Mouse (Mus musculus): ENCODE results near the gene Mylk4. TPM values are rescaled to one million over a fixed set of nuclear protein-coding genes. Genes with fewer than 3 reads are reported as not detected.

Gene Mylk4
- polyA plus RNA-seq, 1 experiment from 2014 or later, result 0.40 TPM

GRCm38 (mm10) chr13:32717709-32718108, 66.0 kb downstream of the Mylk4 start:
- DNase-seq (ENCODE audit: low spot score) (no peak), ATAC-seq (ENCODE audit: low FRiP score) (no peak)
- no peak overlapping the region for H3K9ac ChIP-seq (ENCODE audit: low read depth, low read length)
- H3K36me3 ChIP-seq (ENCODE audit: control insufficient read depth, insufficient read depth, low read length), result no peaks in the 10 kb centered on the region
- no peak overlapping the region for H3K4me3 ChIP-seq (ENCODE audit: low read depth, low read length)
- 85% methylated on average over 5 of the region's 5 CpGs for WGBS
- no peak overlapping the region for H3K27ac ChIP-seq (ENCODE audit: low read depth, low read length)
- no peak overlapping the region for H3K4me2 ChIP-seq (replicated peaks; ENCODE audit: low read depth, low read length)
- no peaks in the 10 kb centered on the region for H3K9me3 ChIP-seq (ENCODE audit: control insufficient read depth, low read length)
- H3K27me3 ChIP-seq (ENCODE audit: control insufficient read depth, insufficient read depth, low read length), result no peaks in the 10 kb centered on the region
- H3K4me1 ChIP-seq (replicated peaks; ENCODE audit: control insufficient read depth, insufficient read depth, low read length), result no peaks in the 10 kb centered on the region

GRCm38 (mm10) chr13:32712568-32712967, 71.2 kb downstream of the Mylk4 start:
- no peaks in the 10 kb centered on the region for H3K9me3 ChIP-seq (ENCODE audit: control insufficient read depth, low read length)
- H3K4me2 ChIP-seq (replicated peaks; ENCODE audit: low read depth, low read length), result no peak overlapping the region
- no peak overlapping the region for H3K9ac ChIP-seq (ENCODE audit: low read depth, low read length)
- WGBS, result 90% methylated on average over 3 of the region's 3 CpGs
- H3K27ac ChIP-seq (ENCODE audit: low read depth, low read length), result no peak overlapping the region
- DNase-seq (ENCODE audit: low spot score) (no peak), ATAC-seq (ENCODE audit: low FRiP score) (no peak)
- no peaks in the 10 kb centered on the region for H3K4me1 ChIP-seq (replicated peaks; ENCODE audit: control insufficient read depth, insufficient read depth, low read length)
- H3K36me3 ChIP-seq (ENCODE audit: control insufficient read depth, insufficient read depth, low read length), result no peaks in the 10 kb centered on the region
- H3K4me3 ChIP-seq (ENCODE audit: low read depth, low read length), result no peak overlapping the region
- no peaks in the 10 kb centered on the region for H3K27me3 ChIP-seq (ENCODE audit: control insufficient read depth, insufficient read depth, low read length)

DNA sequence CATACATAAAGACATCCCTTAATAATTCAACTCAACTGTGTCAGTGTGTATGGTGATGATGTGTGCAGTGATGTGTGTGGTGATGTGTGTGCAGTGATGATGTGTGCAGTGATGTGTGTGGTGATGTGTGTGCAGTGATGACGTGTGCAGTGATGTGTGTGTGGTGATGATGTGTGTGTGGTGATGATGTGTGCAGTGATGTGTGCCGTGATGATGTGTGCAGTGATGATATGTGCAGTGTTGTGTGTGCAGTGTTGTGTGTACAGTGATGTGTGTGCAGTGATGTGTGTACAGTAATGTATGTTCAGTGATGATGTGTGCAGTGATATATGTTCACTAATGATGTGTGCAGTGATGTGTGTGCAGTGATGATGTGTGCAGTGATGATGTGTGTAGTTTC, 75.9 kb downstream of the Mylk4 start:
- Histone ChIP-seq H3K9ac (ENCODE audit: low read depth, low read length) (no peak overlapping the region), H3K4me3 (ENCODE audit: low read depth, low read length) (no peak overlapping the region), H3K4me1 (replicated peaks; ENCODE audit: control insufficient read depth, insufficient read depth, low read length) (no peaks in the 10 kb centered on the region), H3K27ac (ENCODE audit: low read depth, low read length) (no peak overlapping the region), H3K27me3 (ENCODE audit: control insufficient read depth, insufficient read depth, low read length) (no peaks in the 10 kb centered on the region), H3K36me3 (ENCODE audit: control insufficient read depth, insufficient read depth, low read length) (no peaks in the 10 kb centered on the region), H3K4me2 (replicated peaks; ENCODE audit: low read depth, low read length) (no peak overlapping the region), H3K9me3 (ENCODE audit: control insufficient read depth, low read length) (no peaks in the 10 kb centered on the region)
- 91% methylated on average over 2 of the region's 2 CpGs for WGBS
- DNase-seq (ENCODE audit: low spot score), result no peak
- ATAC-seq (ENCODE audit: low FRiP score), result no peak

DNA sequence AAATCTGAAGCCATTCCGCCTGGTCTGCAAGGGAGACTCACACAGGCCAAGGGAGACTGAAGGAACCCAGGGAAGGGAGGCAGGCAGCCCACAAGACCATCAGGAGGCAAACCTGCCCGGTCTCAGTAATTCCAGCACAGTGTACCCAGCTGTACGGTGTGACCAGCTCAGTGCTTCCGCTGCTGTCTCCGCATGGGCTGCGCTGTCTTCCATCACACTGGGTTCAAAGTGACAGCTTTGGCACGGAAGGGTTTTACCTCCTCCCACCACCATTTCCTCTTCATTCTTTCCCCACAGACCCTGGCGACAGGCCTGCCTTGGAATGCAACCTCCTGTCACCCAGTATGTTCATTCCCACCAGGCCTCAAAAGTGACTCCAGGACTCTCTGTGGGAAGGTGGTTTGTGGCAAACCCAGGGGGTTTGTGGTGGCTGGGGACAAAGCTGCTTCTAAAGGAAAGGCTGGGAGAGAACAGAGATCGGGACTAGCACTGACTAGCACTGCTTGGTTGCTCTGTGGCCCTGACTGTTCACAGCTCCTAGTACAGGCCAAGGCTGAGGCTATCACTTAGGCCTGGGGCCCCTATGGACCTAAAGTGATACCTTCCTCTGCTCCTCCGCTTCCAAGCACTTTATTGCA, 77.0 kb downstream of the Mylk4 start:
- Histone ChIP-seq H3K27ac (ENCODE audit: low read depth, low read length) (no peak overlapping the region), H3K4me1 (replicated peaks; ENCODE audit: control insufficient read depth, insufficient read depth, low read length) (no peaks in the 10 kb centered on the region), H3K4me3 (ENCODE audit: low read depth, low read length) (no peak overlapping the region), H3K9ac (ENCODE audit: low read depth, low read length) (no peak overlapping the region), H3K27me3 (ENCODE audit: control insufficient read depth, insufficient read depth, low read length) (no peaks in the 10 kb centered on the region), H3K36me3 (ENCODE audit: control insufficient read depth, insufficient read depth, low read length) (no peaks in the 10 kb centered on the region), H3K9me3 (ENCODE audit: control insufficient read depth, low read length) (no peaks in the 10 kb centered on the region), H3K4me2 (replicated peaks; ENCODE audit: low read depth, low read length) (no peak overlapping the region)
- ATAC-seq (ENCODE audit: low FRiP score) (0 out of 2 replicates have a peak, but pooled peaks have one; percentile 38), DNase-seq (ENCODE audit: low spot score) (peak; percentile 9)
- 46% methylated on average over 10 of the region's 10 CpGs for WGBS

GRCm38 (mm10) chr13:32705315-32705714, 78.4 kb downstream of the Mylk4 start:
- H3K9ac ChIP-seq (ENCODE audit: low read depth, low read length), result no peak overlapping the region
- 58% methylated on average over 1 of the region's 1 CpGs for WGBS
- ATAC-seq (ENCODE audit: low FRiP score) (no peak), DNase-seq (ENCODE audit: low spot score) (no peak)
- no peak overlapping the region for H3K4me3 ChIP-seq (ENCODE audit: low read depth, low read length)
- no peaks in the 10 kb centered on the region for H3K27me3 ChIP-seq (ENCODE audit: control insufficient read depth, insufficient read depth, low read length)
- no peaks in the 10 kb centered on the region for H3K9me3 ChIP-seq (ENCODE audit: control insufficient read depth, low read length)
- no peaks in the 10 kb centered on the region for H3K36me3 ChIP-seq (ENCODE audit: control insufficient read depth, insufficient read depth, low read length)
- H3K4me1 ChIP-seq (replicated peaks; ENCODE audit: control insufficient read depth, insufficient read depth, low read length), result no peaks in the 10 kb centered on the region
- H3K27ac ChIP-seq (ENCODE audit: low read depth, low read length), result no peak overlapping the region
- no peak overlapping the region for H3K4me2 ChIP-seq (replicated peaks; ENCODE audit: low read depth, low read length)

GRCm38 (mm10) chr13:32704911-32705310, 78.8 kb downstream of the Mylk4 start:
- H3K36me3 ChIP-seq (ENCODE audit: control insufficient read depth, insufficient read depth, low read length), result no peaks in the 10 kb centered on the region
- no peak for ATAC-seq (ENCODE audit: low FRiP score)
- H3K4me1 ChIP-seq (replicated peaks; ENCODE audit: control insufficient read depth, insufficient read depth, low read length), result no peaks in the 10 kb centered on the region
- no peak overlapping the region for H3K4me3 ChIP-seq (ENCODE audit: low read depth, low read length)
- H3K9me3 ChIP-seq (ENCODE audit: control insufficient read depth, low read length), result no peaks in the 10 kb centered on the region
- peak; percentile 23 for DNase-seq (ENCODE audit: low spot score)
- H3K27ac ChIP-seq (ENCODE audit: low read depth, low read length), result no peak overlapping the region
- H3K4me2 ChIP-seq (replicated peaks; ENCODE audit: low read depth, low read length), result no peak overlapping the region
- H3K9ac ChIP-seq (ENCODE audit: low read depth, low read length), result no peak overlapping the region
- WGBS, result 65% methylated on average over 2 of the region's 2 CpGs
- no peaks in the 10 kb centered on the region for H3K27me3 ChIP-seq (ENCODE audit: control insufficient read depth, insufficient read depth, low read length)

DNA sequence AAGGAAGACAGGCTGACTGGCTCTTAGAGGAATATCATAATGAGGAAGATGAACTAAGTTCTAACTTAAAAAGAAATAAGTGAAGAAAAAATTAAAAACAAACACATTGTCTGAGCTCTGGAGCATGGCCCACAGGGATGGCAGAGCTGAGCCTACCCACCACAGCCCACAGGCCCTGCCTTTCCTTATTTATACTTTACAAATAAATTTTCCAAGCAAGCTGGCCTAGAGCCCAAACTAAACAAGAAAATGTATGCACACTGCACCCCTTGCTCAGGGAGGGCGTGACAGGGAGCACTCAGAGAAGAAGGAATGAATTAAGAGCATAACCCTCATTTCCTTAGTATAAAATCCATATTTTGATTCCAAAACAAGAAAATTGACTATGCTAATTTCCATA, 82.2 kb downstream of the Mylk4 start:
- no peaks in the 10 kb centered on the region for H3K27me3 ChIP-seq (ENCODE audit: control insufficient read depth, insufficient read depth, low read length)
- H3K27ac ChIP-seq (ENCODE audit: low read depth, low read length), result no peak overlapping the region
- H3K9ac ChIP-seq (ENCODE audit: low read depth, low read length), result no peak overlapping the region
- H3K4me1 ChIP-seq (replicated peaks; ENCODE audit: control insufficient read depth, insufficient read depth, low read length), result no peaks in the 10 kb centered on the region
- WGBS, result 88% methylated on average over 1 of the region's 1 CpGs
- no peak overlapping the region for H3K4me2 ChIP-seq (replicated peaks; ENCODE audit: low read depth, low read length)
- DNase-seq (ENCODE audit: low spot score) (no peak), ATAC-seq (ENCODE audit: low FRiP score) (no peak)
- no peak overlapping the region for H3K4me3 ChIP-seq (ENCODE audit: low read depth, low read length)
- H3K9me3 ChIP-seq (ENCODE audit: control insufficient read depth, low read length), result no peaks in the 10 kb centered on the region
- no peaks in the 10 kb centered on the region for H3K36me3 ChIP-seq (ENCODE audit: control insufficient read depth, insufficient read depth, low read length)

- no peaks in the 10 kb centered on the region for H3K36me3 ChIP-seq (ENCODE audit: control insufficient read depth, insufficient read depth, low read length)
- no peaks in the 10 kb centered on the region for H3K4me1 ChIP-seq (replicated peaks; ENCODE audit: control insufficient read depth, insufficient read depth, low read length)
- no peak for ATAC-seq (ENCODE audit: low FRiP score)
- WGBS, result 92% methylated on average over 1 of the region's 1 CpGs
- no peak overlapping the region for H3K4me3 ChIP-seq (ENCODE audit: low read depth, low read length)
- H3K9me3 ChIP-seq (ENCODE audit: control insufficient read depth, low read length), result no peaks in the 10 kb centered on the region
- no peak overlapping the region for H3K27ac ChIP-seq (ENCODE audit: low read depth, low read length)
- H3K27me3 ChIP-seq (ENCODE audit: control insufficient read depth, insufficient read depth, low read length), result no peaks in the 10 kb centered on the region
- no peak for DNase-seq (ENCODE audit: low spot score)
- H3K4me2 ChIP-seq (replicated peaks; ENCODE audit: low read depth, low read length), result no peak overlapping the region
- H3K9ac ChIP-seq (ENCODE audit: low read depth, low read length), result no peak overlapping the region
These were observed 84.4 kb downstream of the Mylk4 start for GRCm38 (mm10) chr13:32699376-32699775.

DNA sequence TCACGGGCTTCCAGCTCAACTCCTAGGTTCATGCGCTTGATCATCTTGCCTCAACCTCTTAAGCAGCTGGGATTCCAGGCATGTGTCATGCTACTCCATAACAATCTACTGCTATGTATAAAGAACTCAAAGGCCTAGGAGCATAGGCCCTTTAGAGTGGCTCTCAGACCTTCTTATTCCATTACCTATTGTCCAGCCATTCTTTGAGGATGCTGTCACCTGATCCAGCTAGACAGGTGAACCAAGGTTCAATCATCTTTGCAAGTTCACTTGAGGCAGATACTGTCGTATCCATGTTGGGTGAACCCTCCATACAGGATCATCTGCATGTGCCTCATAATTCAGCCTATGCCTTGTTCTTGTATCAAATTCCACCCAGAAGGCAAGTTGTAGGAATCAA, 84.8 kb downstream of the Mylk4 start:
- ATAC-seq (ENCODE audit: low FRiP score) (no peak), DNase-seq (ENCODE audit: low spot score) (no peak)
- Histone ChIP-seq H3K27ac (ENCODE audit: low read depth, low read length) (no peak overlapping the region), H3K4me1 (replicated peaks; ENCODE audit: control insufficient read depth, insufficient read depth, low read length) (no peaks in the 10 kb centered on the region), H3K4me3 (ENCODE audit: low read depth, low read length) (no peak overlapping the region), H3K4me2 (replicated peaks; ENCODE audit: low read depth, low read length) (no peak overlapping the region), H3K9ac (ENCODE audit: low read depth, low read length) (no peak overlapping the region), H3K27me3 (ENCODE audit: control insufficient read depth, insufficient read depth, low read length) (no peaks in the 10 kb centered on the region), H3K9me3 (ENCODE audit: control insufficient read depth, low read length) (no peaks in the 10 kb centered on the region), H3K36me3 (ENCODE audit: control insufficient read depth, insufficient read depth, low read length) (no peaks in the 10 kb centered on the region)
- WGBS, result 93% methylated on average over 3 of the region's 3 CpGs

All from hindbrain, embryonic 11.5 days (tissue).